Mouse (Mus musculus): ENCODE measurements at regions not wholly inside any gene's neighbourhood (a gene's known extent, or its start where the extent isn't known, plus 50 kb on each side); places are given as distances from the start of the nearest gene placed in this dataset.
A peak's percentile ranks its signal among the peaks of the same experiment; 100 is the strongest.

DNA sequence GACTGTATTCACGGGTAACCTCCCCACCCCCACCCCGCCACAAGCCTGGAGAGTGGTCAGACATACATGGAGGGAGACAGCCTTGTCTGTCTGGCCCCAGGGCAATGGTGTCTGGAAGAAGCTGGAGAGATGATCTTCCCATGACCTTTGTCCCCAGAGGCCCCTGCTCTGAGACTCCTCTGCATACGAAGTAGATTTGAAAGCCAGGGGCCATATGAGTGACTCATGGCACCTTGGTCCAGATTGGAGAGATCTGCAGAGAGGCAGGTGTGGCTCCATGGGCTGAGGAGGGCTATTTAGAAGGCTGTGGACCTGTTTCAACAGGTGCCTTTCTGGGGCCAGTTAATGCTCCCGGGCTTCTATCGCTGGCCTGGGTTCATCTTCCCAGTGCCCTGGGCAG is 200.7 kb downstream of the Cdc5l start:
- ATAC-seq (ENCODE audit: insufficient number of reproducible peaks, low FRiP score, low TSS enrichment, low read depth): no peak
- H3K27me3 ChIP-seq: no peaks in the 10 kb centered on the region
- H3K27ac ChIP-seq: no peak overlapping the region
- 0 out of 2 replicates have a peak, but pooled peaks cover 4% of the 10 kb centered on the region for H3K9me3 ChIP-seq
- H3K4me1 ChIP-seq: peaks cover 10% of the 10 kb centered on the region; the same call in 1 of the 2 replicates
- no peak overlapping the region for H3K9ac ChIP-seq
- no peak overlapping the region for H3K4me3 ChIP-seq
- no peak overlapping the region for H3K4me2 ChIP-seq
- WGBS: 38% methylated on average over 5 of the region's 5 CpGs
- no peaks in the 10 kb centered on the region for H3K36me3 ChIP-seq

DNA sequence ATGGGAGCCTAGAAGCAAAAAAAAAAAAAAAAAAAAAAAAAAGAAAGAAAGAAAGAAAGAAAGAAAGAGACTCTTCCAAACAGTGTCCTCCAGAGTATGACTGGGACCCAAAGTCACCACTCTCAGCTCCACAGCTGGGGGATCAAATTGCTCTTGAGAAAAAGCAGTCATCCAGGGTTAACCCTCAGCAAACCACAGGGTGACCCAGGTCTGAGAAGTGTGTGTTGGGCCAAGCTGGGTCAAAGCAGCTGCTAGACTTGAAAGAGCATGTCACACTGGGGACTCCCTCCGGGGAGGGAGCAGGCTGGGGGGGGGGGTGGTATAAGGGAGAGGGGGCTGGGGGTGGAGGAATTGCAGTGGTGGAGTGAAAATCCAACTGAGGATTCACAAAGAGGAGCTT is 206.3 kb downstream of the Cdc5l start:
- no peak for ATAC-seq (ENCODE audit: insufficient number of reproducible peaks, low FRiP score, low TSS enrichment, low read depth)
- Histone ChIP-seq H3K4me1 (peaks cover 5% of the 10 kb centered on the region; the same call in 1 of the 2 replicates), H3K9ac (no peak overlapping the region), H3K27me3 (no peaks in the 10 kb centered on the region; the same call in 1 of the 2 replicates), H3K27ac (no peak overlapping the region), H3K9me3 (no peaks in the 10 kb centered on the region), H3K36me3 (no peaks in the 10 kb centered on the region), H3K4me3 (no peak overlapping the region), H3K4me2 (no peak overlapping the region)
- 10% methylated on average over 1 of the region's 1 CpGs for WGBS

DNA sequence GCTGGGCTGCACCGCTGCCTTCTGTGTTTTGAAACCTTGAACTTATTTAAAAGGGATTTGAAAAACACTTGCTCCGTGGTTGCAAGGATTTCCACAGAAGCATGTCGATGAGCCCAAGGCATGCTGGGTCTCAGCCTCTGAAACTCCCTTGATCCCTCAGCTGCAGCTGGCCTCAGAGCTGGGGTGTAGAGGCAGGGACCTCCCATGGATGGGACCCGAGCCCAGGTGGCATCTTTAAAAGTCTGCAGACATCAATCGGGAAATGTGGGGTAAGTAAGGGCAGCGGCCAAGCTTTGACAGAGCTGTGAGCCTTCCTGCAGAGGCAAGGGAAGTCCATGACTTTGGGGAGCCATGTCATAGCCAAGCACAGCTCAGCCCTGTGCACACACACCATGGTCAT is 207.1 kb downstream of the Cdc5l start:
- Histone ChIP-seq H3K36me3 (no peaks in the 10 kb centered on the region), H3K27ac (no peak overlapping the region), H3K4me1 (peaks cover 5% of the 10 kb centered on the region; the same call in 1 of the 2 replicates), H3K4me2 (no peak overlapping the region), H3K9ac (no peak overlapping the region), H3K9me3 (no peaks in the 10 kb centered on the region), H3K27me3 (no peaks in the 10 kb centered on the region; the same call in 1 of the 2 replicates), H3K4me3 (no peak overlapping the region)
- ATAC-seq (ENCODE audit: insufficient number of reproducible peaks, low FRiP score, low TSS enrichment, low read depth): no peak
- WGBS: 30% methylated on average over 6 of the region's 6 CpGs

DNA sequence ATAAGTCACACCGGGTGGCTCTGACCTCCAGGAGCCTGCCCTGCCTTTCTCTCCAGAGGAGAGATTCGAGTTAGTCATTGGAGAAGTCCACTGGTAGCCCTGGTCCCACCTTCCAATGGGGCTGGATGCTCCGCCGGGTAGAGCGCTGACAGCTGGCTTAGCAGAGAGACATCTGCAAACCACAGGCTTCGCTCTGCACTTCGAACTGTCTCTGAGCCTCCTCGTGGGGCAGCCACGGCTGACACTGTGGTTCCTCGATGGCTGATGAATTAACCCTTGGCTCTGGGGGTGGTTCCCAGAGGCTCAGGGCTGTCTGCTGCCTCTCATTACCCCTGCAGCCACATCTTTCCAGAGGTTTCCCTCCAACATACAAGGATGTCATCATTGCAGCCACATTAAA is 211.9 kb downstream of the Cdc5l start:
- H3K36me3 ChIP-seq: no peaks in the 10 kb centered on the region
- no peaks in the 10 kb centered on the region for H3K27me3 ChIP-seq
- H3K4me2 ChIP-seq: no peak overlapping the region
- H3K4me1 ChIP-seq: peaks cover 2% of the 10 kb centered on the region; the same call in 1 of the 2 replicates
- no peak overlapping the region for H3K4me3 ChIP-seq
- no peak for ATAC-seq (ENCODE audit: insufficient number of reproducible peaks, low FRiP score, low TSS enrichment, low read depth)
- H3K9ac ChIP-seq: no peak overlapping the region
- no peak overlapping the region for H3K27ac ChIP-seq
- no peaks in the 10 kb centered on the region for H3K9me3 ChIP-seq
- WGBS: 61% methylated on average over 10 of the region's 10 CpGs

DNA sequence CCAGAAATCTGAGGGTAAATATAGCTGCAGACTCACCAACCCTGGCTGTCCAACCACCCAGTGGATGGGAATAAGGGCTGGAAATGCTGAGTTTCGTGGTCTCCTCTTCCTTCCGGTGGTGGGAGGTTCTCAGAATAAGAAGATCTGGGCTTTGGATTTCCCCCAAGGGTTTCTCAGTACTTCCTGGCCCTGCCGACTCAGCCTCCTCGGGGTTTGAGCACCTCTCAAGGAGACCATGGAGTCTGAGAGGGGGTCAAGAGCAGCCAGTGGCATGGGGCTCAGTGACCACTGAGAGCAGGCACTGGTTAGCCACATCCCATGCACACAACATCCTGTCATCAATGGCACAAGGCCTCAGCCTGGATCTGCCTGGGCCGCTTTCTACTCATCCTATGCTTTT is 216.4 kb downstream of the Cdc5l start:
- Histone ChIP-seq H3K36me3 (no peaks in the 10 kb centered on the region), H3K9ac (no peak overlapping the region), H3K27me3 (no peaks in the 10 kb centered on the region), H3K4me1 (peaks cover 8% of the 10 kb centered on the region; the same call in 1 of the 2 replicates), H3K27ac (no peak overlapping the region), H3K9me3 (no peaks in the 10 kb centered on the region), H3K4me2 (no peak overlapping the region), H3K4me3 (no peak overlapping the region)
- WGBS: 86% methylated on average over 5 of the region's 5 CpGs
- ATAC-seq (ENCODE audit: insufficient number of reproducible peaks, low FRiP score, low TSS enrichment, low read depth): no peak

DNA sequence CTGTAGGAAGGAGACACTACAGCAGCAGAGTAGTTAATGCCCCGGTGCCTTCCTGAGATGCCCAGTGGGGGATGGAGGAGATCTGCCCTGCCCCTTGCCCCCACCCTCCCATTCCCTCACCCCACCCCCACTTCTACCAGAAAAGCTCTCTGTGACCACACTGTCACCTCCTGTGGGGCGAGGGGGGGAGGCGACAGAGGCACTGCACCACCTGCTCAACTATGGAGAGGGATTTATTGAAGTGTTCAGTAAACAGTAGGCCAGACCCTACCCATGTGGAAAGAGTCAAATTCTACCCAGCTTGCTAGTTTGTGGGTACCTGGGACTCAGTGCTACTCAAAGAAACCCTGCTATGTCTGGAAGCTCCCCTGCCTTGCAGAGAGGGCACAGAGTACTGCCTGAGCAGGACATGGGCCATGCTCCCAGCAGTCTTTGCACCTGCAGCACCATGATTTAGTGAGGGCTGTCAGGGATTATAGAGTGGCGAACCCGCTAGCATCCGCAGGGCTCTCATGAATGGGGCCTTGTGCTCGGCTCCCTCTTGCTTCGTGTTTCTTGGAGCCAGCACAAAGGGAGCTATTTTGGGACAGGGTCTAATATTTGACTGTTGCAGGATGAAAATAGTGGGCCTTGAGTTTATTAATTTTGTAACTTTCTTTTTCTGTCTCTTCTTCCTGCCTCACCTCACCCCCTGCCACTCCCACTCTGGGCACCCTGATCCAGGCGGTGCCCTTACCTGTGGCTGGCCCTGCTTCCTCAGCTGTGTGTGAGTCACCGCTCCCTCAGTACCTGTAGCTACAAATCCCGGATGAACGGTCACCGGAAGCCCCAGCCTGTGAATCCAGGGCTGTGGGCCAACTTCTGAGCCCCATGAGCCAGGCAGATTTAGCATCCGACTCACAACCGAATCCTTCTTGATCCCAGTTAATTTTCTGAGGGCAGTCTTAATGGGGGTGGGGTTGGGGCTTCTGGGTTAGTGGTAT is 218.2 kb downstream of the Cdc5l start:
- no peak overlapping the region for H3K4me3 ChIP-seq
- H3K27me3 ChIP-seq: no peaks in the 10 kb centered on the region
- H3K36me3 ChIP-seq: no peaks in the 10 kb centered on the region
- peak; percentile 61 for ATAC-seq (ENCODE audit: insufficient number of reproducible peaks, low FRiP score, low TSS enrichment, low read depth)
- peaks cover 8% of the 10 kb centered on the region; the same call in 1 of the 2 replicates for H3K4me1 ChIP-seq
- 47% methylated on average over 15 of the region's 15 CpGs for WGBS
- peak overlapping the region; percentile 17; the same call in 1 of the 2 replicates for H3K27ac ChIP-seq
- H3K4me2 ChIP-seq: no peak overlapping the region
- H3K9ac ChIP-seq: no peak overlapping the region
- peaks cover 3% of the 10 kb centered on the region; the same call in 1 of the 2 replicates for H3K9me3 ChIP-seq

DNA sequence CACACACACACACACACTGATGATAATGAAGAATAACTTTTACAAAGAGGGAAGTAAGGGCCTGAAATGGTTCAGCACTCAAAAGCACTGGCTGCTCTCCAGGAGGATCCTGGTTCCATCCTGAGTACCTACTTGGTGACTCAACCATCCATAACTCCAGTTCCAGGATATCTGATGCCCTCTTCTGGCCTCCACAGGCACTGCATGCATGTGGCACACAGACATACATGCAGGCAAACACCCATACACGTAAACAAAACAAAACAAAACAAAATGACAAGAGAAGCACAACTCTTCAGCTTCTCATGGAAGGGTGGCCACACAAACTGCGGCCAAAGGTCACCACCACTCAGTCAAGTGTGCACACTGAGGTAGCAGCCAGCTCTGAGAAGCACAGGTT is 222.6 kb downstream of the Cdc5l start:
- H3K4me2 ChIP-seq: no peak overlapping the region
- H3K27ac ChIP-seq: no peak overlapping the region
- H3K27me3 ChIP-seq: no peaks in the 10 kb centered on the region
- no peak overlapping the region for H3K4me3 ChIP-seq
- peaks cover 3% of the 10 kb centered on the region; the same call in 1 of the 2 replicates for H3K9me3 ChIP-seq
- H3K36me3 ChIP-seq: no peaks in the 10 kb centered on the region
- H3K4me1 ChIP-seq: peaks cover 8% of the 10 kb centered on the region; the same call in 1 of the 2 replicates
- no peak overlapping the region for H3K9ac ChIP-seq
- ATAC-seq (ENCODE audit: insufficient number of reproducible peaks, low FRiP score, low TSS enrichment, low read depth): no peak
- 91% methylated on average over 2 of the region's 2 CpGs for WGBS

DNA sequence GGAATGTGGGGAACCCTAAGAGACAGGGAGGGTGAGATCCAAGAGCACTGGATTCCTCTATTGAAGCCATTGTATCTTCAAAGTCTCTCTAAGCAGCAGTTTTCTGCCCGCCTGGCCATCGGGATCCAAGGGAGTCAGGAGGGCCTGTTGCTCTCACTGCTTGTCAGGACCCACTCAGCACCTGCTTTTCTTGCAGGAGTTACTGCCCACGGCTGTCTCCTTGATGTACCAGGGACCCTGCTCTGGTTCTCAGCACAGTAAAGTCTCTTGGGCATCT is 224.2 kb downstream of the Cdc5l start:
- ATAC-seq (ENCODE audit: insufficient number of reproducible peaks, low FRiP score, low TSS enrichment, low read depth): no peak
- 67% methylated on average over 3 of the region's 3 CpGs for WGBS
- peaks cover 7% of the 10 kb centered on the region; the same call in 1 of the 2 replicates for H3K4me1 ChIP-seq

DNA sequence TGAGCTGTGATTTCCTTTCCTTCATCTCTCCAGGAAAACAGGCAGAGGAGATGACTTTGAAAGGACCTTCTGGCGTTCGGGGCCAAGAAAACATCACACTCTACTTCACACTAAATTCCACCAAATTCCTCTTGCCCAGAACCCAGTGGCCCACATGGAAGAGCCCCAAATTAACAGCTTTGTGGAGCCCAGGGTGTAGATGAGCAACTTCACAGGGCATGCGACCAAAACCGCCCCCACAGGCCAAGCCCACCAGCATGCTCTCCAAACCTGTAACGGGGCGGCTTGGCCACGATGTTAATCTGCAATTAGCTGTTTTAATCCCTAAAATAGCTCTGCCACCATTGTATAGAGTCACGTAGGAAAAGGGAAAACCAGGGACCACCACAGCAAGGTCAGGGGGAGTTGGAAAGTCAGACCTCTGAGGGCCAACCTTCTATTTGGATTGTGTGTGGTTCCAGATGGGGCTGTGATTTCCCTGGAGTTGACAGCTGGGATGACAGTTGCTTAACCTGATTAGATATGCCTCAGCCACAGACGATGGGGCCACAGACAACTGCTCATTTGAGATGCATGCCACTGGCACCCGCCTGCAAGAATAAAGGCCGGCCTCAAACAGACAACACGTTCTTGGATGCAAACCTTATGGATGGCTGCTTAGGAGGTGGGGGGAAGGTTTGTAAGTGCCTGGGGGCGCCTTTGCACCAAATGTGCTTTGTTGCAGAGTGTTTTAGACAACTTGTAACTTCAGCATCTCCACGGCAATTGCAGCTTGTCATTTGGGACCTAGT is 224.7 kb downstream of the Cdc5l start:
- WGBS: 57% methylated on average over 14 of the region's 14 CpGs
- no peak overlapping the region for H3K4me2 ChIP-seq
- no peaks in the 10 kb centered on the region for H3K36me3 ChIP-seq
- no peak overlapping the region for H3K4me3 ChIP-seq
- no peak for ATAC-seq (ENCODE audit: insufficient number of reproducible peaks, low FRiP score, low TSS enrichment, low read depth)
- no peak overlapping the region for H3K9ac ChIP-seq
- H3K4me1 ChIP-seq: peaks cover 7% of the 10 kb centered on the region; the same call in 1 of the 2 replicates
- peaks cover 3% of the 10 kb centered on the region; the same call in 1 of the 2 replicates for H3K9me3 ChIP-seq
- no peak overlapping the region for H3K27ac ChIP-seq
- no peaks in the 10 kb centered on the region for H3K27me3 ChIP-seq

More for the DNA sequence above, 224.2 kb downstream of the Cdc5l start:
- Histone ChIP-seq H3K27me3 (no peaks in the 10 kb centered on the region), H3K9me3 (peaks cover 3% of the 10 kb centered on the region; the same call in 1 of the 2 replicates), H3K4me3 (no peak overlapping the region), H3K9ac (no peak overlapping the region), H3K27ac (no peak overlapping the region), H3K36me3 (no peaks in the 10 kb centered on the region), H3K4me2 (no peak overlapping the region)

DNA sequence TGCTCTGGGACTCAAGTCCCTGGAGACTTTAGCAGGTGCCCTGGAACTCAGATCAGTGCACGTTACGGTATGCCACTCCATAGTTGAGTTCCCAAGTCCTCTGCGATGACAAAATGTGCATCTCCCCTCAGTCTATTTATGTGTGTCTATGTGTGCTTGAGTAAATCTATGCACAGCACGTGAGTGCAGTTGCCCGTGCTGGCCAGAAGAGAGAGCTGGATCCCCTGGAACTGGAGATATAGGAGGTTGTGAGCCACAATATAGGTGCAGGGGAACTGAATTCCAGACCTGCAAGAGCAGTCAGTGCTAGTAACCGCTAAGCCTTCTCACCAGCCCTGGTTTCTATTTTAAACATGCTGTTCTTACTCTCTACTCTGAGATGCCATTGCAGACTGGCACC is 237.8 kb downstream of the Cdc5l start:
- peaks cover 11% of the 10 kb centered on the region for H3K4me1 ChIP-seq
- no peak overlapping the region for H3K9ac ChIP-seq
- 94% methylated on average over 6 of the region's 6 CpGs for WGBS
- no peak overlapping the region for H3K27ac ChIP-seq
- H3K36me3 ChIP-seq: no peaks in the 10 kb centered on the region
- no peaks in the 10 kb centered on the region for H3K27me3 ChIP-seq
- no peak overlapping the region for H3K4me2 ChIP-seq
- ATAC-seq (ENCODE audit: insufficient number of reproducible peaks, low FRiP score, low TSS enrichment, low read depth): no peak
- no peak overlapping the region for H3K4me3 ChIP-seq
- H3K9me3 ChIP-seq: no peaks in the 10 kb centered on the region

DNA sequence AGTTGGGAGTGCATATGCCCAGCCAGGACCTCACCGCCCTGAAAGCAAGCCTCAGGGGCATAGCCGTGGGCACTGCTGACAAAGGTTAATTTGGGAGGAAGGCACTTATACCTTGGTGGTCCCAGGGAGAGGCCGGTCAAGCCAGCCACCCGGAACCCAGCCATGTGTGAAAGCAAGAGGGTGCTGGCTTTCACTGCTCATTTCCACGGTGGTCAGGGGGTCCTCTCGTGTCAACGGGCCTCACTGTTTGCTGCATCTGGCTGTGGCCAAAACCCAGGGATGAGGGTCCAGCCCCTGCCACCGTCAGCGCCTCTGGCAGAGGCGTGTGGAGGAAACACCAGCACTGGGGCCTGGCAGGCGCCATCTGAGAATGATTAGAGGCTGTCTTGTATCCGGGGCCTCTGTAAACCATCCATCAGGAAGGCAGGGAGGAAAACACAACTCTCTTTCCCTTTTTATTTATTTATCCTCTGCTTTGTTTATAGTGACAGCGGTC is 238.7 kb downstream of the Cdc5l start:
- H3K4me3 ChIP-seq: no peak overlapping the region
- H3K9me3 ChIP-seq: no peaks in the 10 kb centered on the region
- no peaks in the 10 kb centered on the region for H3K27me3 ChIP-seq
- H3K4me2 ChIP-seq: no peak overlapping the region
- no peak overlapping the region for H3K27ac ChIP-seq
- ATAC-seq (ENCODE audit: insufficient number of reproducible peaks, low FRiP score, low TSS enrichment, low read depth): no peak
- no peak overlapping the region for H3K9ac ChIP-seq
- WGBS: 25% methylated on average over 13 of the region's 13 CpGs
- no peaks in the 10 kb centered on the region for H3K36me3 ChIP-seq
- H3K4me1 ChIP-seq: peaks cover 11% of the 10 kb centered on the region

Measured in limb, embryonic 15.5 days (tissue).